Mouse (Mus musculus): ENCODE data around the gene Paf1. TPM values are rescaled to one million over a fixed set of nuclear protein-coding genes. Genes with fewer than 3 reads are reported as not detected.

Gene Paf1
- total RNA-seq, 2 experiments from 2014 or later, result 50.1 to 53.5 TPM

DNA sequence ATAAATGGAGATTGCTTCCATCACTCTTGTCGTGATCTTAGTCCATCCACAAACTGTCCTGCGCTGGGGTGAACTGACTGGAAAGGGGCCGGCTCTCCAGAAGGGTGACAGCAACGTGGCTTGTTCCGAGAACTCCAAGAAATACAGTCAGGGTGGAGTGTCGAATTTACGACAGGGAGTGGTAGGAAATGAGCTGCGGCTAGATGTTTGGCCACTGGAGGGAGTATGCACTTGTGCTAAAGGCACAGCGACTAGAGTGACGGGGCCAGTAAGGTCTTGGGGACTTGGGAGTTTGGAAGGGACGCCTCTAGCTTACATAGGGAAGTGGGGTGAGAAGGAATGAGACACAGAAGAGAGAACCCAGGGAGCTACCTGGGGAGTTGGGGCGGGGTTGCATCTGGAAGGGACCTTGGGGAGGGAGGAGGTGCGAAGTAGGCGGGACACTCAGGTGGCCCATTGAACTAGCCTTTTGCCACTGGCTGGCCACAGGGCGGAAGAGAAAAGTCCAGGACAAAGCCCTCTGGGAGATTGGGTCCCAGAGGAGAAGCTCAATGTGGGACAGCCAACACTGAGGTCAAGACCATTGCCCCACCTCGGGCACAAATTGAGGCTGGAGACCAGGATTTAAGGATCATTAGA, 44.3 kb downstream of the Paf1 start, which contains the start of gene Gmfg:
TSS of gene Gmfg (plus strand) at position 516 of the 639 bp plus-strand sequence.
- DNase-seq, result peak; percentile 86

DNA sequence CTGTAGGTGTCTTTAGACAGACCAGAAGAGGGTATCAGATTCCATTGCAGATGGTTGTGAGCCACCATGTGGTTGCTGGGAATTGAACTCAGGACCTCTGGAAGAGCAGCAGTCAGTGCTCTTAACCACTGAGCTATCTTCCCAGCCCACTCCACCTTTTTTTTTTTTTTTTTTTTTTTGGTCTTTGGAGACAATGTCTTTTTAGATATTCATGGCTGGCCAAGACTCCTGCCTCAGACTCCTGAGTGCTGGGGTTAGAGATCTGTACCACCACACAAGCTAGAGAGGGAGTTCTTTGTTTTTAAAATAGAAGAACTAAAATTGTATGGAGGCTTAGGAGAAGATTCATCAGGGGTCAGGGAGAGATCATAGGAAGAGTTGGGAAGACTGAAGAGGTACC, 45.2 kb downstream of the Paf1 start:
- no peak for DNase-seq

DNA sequence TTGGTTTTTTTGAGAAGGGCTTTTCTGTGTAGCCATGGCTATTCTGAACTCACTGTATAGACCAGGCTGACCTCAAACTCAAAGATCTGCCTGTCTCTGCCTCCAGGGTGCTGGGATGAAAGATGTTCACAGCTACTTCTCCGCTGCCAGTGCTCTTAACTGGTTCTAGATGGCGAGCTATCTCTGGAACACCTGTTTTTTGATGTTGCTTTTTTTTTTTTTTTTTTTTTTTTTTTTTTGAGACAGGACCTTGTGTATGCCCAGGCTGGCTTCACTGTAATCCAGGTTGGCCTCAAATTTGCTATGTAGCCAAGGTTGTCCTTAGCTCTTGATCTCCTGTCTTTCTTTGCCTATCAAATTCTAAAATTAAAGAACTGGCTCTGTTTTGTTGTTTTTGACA, 46.0 kb downstream of the Paf1 start:
- no peak for DNase-seq

- no peak for DNase-seq
Measured at GRCm38 (mm10) chr7:28440739-28441138, 48.0 kb downstream of the Paf1 start.

DNA sequence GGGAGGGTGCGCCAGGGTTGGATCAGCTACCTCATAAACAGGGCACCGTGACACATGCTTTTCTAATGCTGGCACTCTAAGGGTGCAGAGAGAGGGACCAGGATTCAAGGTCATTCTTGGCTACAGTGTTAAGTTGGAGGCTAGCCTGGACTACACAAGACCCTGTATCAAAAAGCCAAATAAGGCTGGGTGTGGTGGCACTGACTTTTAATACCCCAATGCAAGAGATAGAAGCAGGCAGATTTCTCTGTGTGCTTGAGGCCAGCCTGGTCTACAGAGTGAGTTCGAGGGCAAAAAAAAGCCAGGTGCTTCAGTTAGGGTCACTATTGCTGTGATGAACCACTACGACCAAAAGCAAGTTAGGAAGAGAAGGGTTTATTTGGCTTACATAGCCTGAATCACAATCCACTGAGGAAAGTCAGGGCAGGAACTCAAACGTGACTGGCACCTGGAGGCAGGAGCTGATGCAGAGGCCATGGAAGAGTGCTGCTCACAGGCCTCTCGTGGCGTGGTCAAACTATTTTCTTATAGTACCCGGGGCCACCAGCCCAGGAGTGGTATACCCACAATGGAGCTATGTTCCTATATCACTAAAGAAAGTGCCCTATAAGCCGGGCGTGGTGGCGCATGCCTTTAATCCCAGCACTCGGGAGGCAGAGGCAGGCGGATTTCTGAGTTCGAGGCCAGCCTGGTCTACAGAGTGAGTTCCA, 49.2 kb downstream of the Paf1 start:
- DNase-seq, result no peak

- no peak for DNase-seq
Measured at GRCm38 (mm10) chr7:28442688-28443087, 49.9 kb downstream of the Paf1 start.

GRCm38 (mm10) chr7:28444344-28444974, 51.7 kb downstream of the Paf1 start:
- no peak for DNase-seq

GRCm38 (mm10) chr7:28446446-28446845, 53.7 kb downstream of the Paf1 start:
- DNase-seq, result peak; percentile 88

- no peak for DNase-seq
Measured at GRCm38 (mm10) chr7:28447101-28447830, 54.5 kb downstream of the Paf1 start.

- no peak for DNase-seq
Measured at GRCm38 (mm10) chr7:28447865-28448820, 55.4 kb downstream of the Paf1 start.

Other genes with a start within 250 kb of the Paf1 start
- 10 to 100 TPM; 67.2 to 68.2 TPM for gene Fbl, start 223.2 kb upstream of the Paf1 start, total RNA-seq (2021)
- gene Dyrk1b, start 213.5 kb upstream of the Paf1 start, total RNA-seq (2021), result 10 to 100 TPM; 22.9 to 24.4 TPM
- 10 to 100 TPM; 13.7 to 19.7 TPM for gene Eid2, start 125.1 kb upstream of the Paf1 start, total RNA-seq (2021)
- 10 to 100 TPM in 1 of 2 experiments, 1 to 10 TPM in 1; 8.5 to 10.9 TPM for gene Eid2b, start 115.2 kb upstream of the Paf1 start, total RNA-seq (2021)
- gene Selenov, start 101.8 kb upstream of the Paf1 start, total RNA-seq (2021), result not detected
- not detected for gene Dll3, start 90.7 kb upstream of the Paf1 start, total RNA-seq (2021)
- 10 to 100 TPM; 68.6 to 76.6 TPM for gene Timm50, start 80.9 kb upstream of the Paf1 start, total RNA-seq (2021)
- 10 to 100 TPM; 58.7 to 62.7 TPM for gene Supt5, start 54.2 kb upstream of the Paf1 start, total RNA-seq (2021)
- 1,000 to 10,000 TPM in 1 of 2 experiments, 100 to 1,000 TPM in 1; 972 to 1,025 TPM for gene Rps16, start 42.3 kb upstream of the Paf1 start, total RNA-seq (2021)
- gene Plekhg2, start 20.4 kb upstream of the Paf1 start, total RNA-seq (2021), result 10 to 100 TPM; 42.1 to 42.9 TPM
- 10 to 100 TPM; 12.7 to 12.9 TPM for gene Zfp36, start 12.7 kb upstream of the Paf1 start, total RNA-seq (2021)
- gene Med29, start 243 bp upstream of the Paf1 start, total RNA-seq (2021), result 10 to 100 TPM; 22.9 to 24.5 TPM
- gene Gmfg, start 44.5 kb downstream of the Paf1 start, total RNA-seq (2021), result 1 to 10 TPM; 7.1 to 7.5 TPM
- 1 to 10 TPM; 2.5 to 3.3 TPM for gene Lrfn1, start 59.0 kb downstream of the Paf1 start, total RNA-seq (2021)
- not detected for gene Ifnl2, start 117.5 kb downstream of the Paf1 start, total RNA-seq (2021)
- not detected for gene Ifnl3, start 129.9 kb downstream of the Paf1 start, total RNA-seq (2021)
- gene Sycn, start 147.9 kb downstream of the Paf1 start, total RNA-seq (2021), result not detected
- gene Nccrp1, start 154.3 kb downstream of the Paf1 start, total RNA-seq (2021), result not detected
- 10 to 100 TPM; 49.2 to 50.5 TPM for gene Samd4b, start 205.2 kb downstream of the Paf1 start, total RNA-seq (2021)
- 10 to 100 TPM; 21.6 to 22.1 TPM for gene Pak4, start 205.2 kb downstream of the Paf1 start, total RNA-seq (2021)
- not detected for gene Acp7, start 238.4 kb downstream of the Paf1 start, total RNA-seq (2021)